Comparison of ENCODE assay signal across 22 mouse cellular contexts in the genomic region with DNA sequence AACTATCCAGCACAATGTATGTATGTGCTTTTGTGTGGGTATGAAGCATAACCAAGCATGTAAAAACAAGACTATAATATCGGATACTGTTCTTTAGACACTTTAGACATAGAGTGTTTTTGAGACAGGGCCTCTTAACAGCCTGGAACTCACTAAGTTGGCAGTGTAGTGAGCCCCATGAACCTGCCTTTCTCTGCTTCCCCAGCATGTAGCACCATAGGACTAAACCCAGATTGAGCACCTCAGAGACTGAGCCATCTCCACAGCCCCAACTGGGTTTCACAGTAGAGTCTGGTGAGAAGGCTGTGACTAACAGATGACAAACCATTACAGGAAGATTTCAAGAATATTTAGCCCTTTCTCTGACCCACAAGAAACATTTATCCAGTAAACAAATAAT.
A peak's percentile ranks its signal among the peaks of the same experiment; 100 is the strongest.
DNase-seq lines count a peak whose midpoint lies in the region; ATAC-seq lines count a peak whose summit lies in the region.
"Had no signal": no experiment of that assay in that cellular context is flagged by ENCODE, and none has a peak within 500 bp of the region (broad histone marks: within the 10 kb centered on the region; RNA-seq: fewer than 3 reads in every experiment).

No protein-coding gene starts in this region.

- H3K36me3 ChIP-seq in heart, embryonic 10.5 days = no peaks in the 10 kb centered on the region
- no peaks in the 10 kb centered on the region for H3K36me3 ChIP-seq in liver, embryonic 11.5 days (ENCODE audit: control insufficient read depth, insufficient read depth, low read length)
- H3K36me3 ChIP-seq: G1E had no signal

- no peaks in the 10 kb centered on the region for H3K9me3 ChIP-seq in heart, embryonic 10.5 days
- no peaks in the 10 kb centered on the region for H3K9me3 ChIP-seq in liver, embryonic 11.5 days (ENCODE audit: control insufficient read depth, low read length)
- H3K9me3 ChIP-seq: G1E had no signal

- DNase-seq in heart, adult 11 months = peak; percentile 77
- DNase-seq in heart, adult 18-20 months = no peak
- peak; percentile 61 for DNase-seq in heart, embryonic 10.5 days (ENCODE audit: low spot score)
- no peak for DNase-seq in heart, postnatal 4 days
- peak; percentile 17 for DNase-seq in 3T3-L1 (ENCODE audit: low read depth, low spot score)
- DNase-seq in liver, embryonic 11.5 days (ENCODE audit: low spot score) = no peak
- DNase-seq: adrenal gland, adult 2 months; adrenal gland, adult 8-10 months; adrenal gland, postnatal 10 days; adrenal gland, postnatal 14 days; adrenal gland, postnatal 25 days; adrenal gland, postnatal 36 days; B cell, adult 2 months; cerebellum, adult 11 months; cerebellum, adult 11-12 months; cerebellum, adult 18-20 months; cerebellum, adult 2 months had no signal

- peaks cover 4% of the 10 kb centered on the region; the same call in 1 of the 2 replicates for H3K27me3 ChIP-seq in heart, embryonic 10.5 days (ENCODE audit: insufficient read depth, poor library complexity, severe bottlenecking)
- H3K27me3 ChIP-seq in liver, embryonic 11.5 days (replicated peaks; ENCODE audit: control insufficient read depth, insufficient read depth, low read length) = no peaks in the 10 kb centered on the region
- H3K27me3 ChIP-seq: CH12.LX, Patski had no signal

- no peak for ATAC-seq in liver, embryonic 11.5 days (replicated peaks; ENCODE audit: low FRiP score)
- ATAC-seq: activated CD4-positive, CD25-positive, alpha-beta regulatory T cell, adult 4 months; CD4-positive, CD25-positive, alpha-beta regulatory T cell, adult 4 months; Patski had no signal

- no peak overlapping the region for H3K27ac ChIP-seq in heart, embryonic 10.5 days
- H3K27ac ChIP-seq in liver, embryonic 11.5 days (ENCODE audit: low read depth, low read length) = no peak overlapping the region

- no peak overlapping the region for H3K4me2 ChIP-seq in liver, embryonic 11.5 days

- no peaks in the 10 kb centered on the region for H3K4me1 ChIP-seq in heart, embryonic 10.5 days
- H3K4me1 ChIP-seq in liver, embryonic 11.5 days (replicated peaks; ENCODE audit: control insufficient read depth, insufficient read depth, low read length) = no peaks in the 10 kb centered on the region

- no peak overlapping the region for H3K4me3 ChIP-seq in heart, embryonic 10.5 days
- H3K4me3 ChIP-seq in liver, embryonic 11.5 days (ENCODE audit: low read depth, low read length) = no peak overlapping the region

- WGBS in heart, embryonic 10.5 days = 80% methylated on average over 1 of the region's 1 CpGs
- WGBS in liver, embryonic 11.5 days = 73% methylated on average over 1 of the region's 1 CpGs

- no peak overlapping the region for H3K9ac ChIP-seq in liver, embryonic 11.5 days (ENCODE audit: low read depth, low read length)

Comparison
In these comparisons a context has a peak if more than half of its experiments do, and no peak if none do; other contexts are left out.
1. DNase-seq: peak in heart, adult 11 months (single experiment), heart, embryonic 10.5 days (single experiment) and 3T3-L1 (single experiment); none in heart, adult 18-20 months (0 of 2), heart, postnatal 4 days (single experiment) and liver, embryonic 11.5 days (single experiment).